Mouse (Mus musculus) liver, postnatal 0 days (tissue): Measurements from ENCODE around the gene Fggy. TPM values are rescaled to one million over a fixed set of nuclear protein-coding genes. Genes with fewer than 3 reads are reported as not detected.

Experiments used
- ATAC-seq: fragments of 200-750 bp; cut with Nextera tagmentation; 2 replicates; pipeline ENCODE4 v1.8.0; 2017; ENCODE audit warnings: mild to moderate bottlenecking, moderate library complexity
- DNase-seq: peaks from one replicate; pipeline ENCODE4 v3.0.0-alpha.2; 2016
- H3K27ac ChIP-seq: fragments of 300-500 bp; sonication (generic); 2 replicates; pipeline ENCODE4 v1.5.1; 2014; ENCODE audit warnings: antibody characterized with exemption, moderate library complexity, mild to moderate bottlenecking, low read depth
- H3K27me3 ChIP-seq: fragments of 300-500 bp; sonication (generic); 2 replicates; pipeline ENCODE4 v1.6.1; 2014; ENCODE audit warnings: low read length, control low read depth, mixed read lengths; ENCODE audit not compliant: insufficient read depth
- H3K36me3 ChIP-seq: fragments of 300-500 bp; sonication (generic); replicated peaks from 2 replicates; pipeline ENCODE4 v1.6.1; 2014; ENCODE audit warnings: mild to moderate bottlenecking, control low read depth, low read length, moderate library complexity, mixed read lengths; ENCODE audit not compliant: insufficient read depth
- H3K4me1 ChIP-seq: fragments of 300-500 bp; sonication (generic); 2 replicates; pipeline ENCODE4 v1.6.1; 2014; ENCODE audit warnings: antibody characterized with exemption, mild to moderate bottlenecking, control low read depth; ENCODE audit not compliant: insufficient read depth
- H3K4me2 ChIP-seq: fragments of 300-500 bp; sonication (generic); 2 replicates; pipeline ENCODE4 v1.6.1; 2014; ENCODE audit warnings: low read depth, mild to moderate bottlenecking, low read length, moderate library complexity, mixed read lengths
- H3K4me3 ChIP-seq: fragments of 300-500 bp; sonication (generic); 2 replicates; pipeline ENCODE4 v1.5.1; 2014; ENCODE audit warnings: low read depth, low read length
- H3K9ac ChIP-seq: fragments of 300-500 bp; sonication (generic); replicated peaks from 2 replicates; pipeline ENCODE4 v1.6.1; 2014; ENCODE audit warnings: mild to moderate bottlenecking, moderate library complexity
- H3K9me3 ChIP-seq: fragments of 300-500 bp; sonication (generic); 2 replicates; pipeline ENCODE4 v1.6.1; 2016; ENCODE audit warnings: mild to moderate bottlenecking, control low read depth, low read length, mixed read lengths
- CTCF ChIP-seq: sonication (generic); IDR thresholded peaks from 2 replicates; pipeline ENCODE4 v1.5.1; 2016; ENCODE audit warnings: antibody characterized with exemption, low read depth
- EP300 ChIP-seq: IDR thresholded peaks from 2 replicates; pipeline ENCODE4 v1.6.1; 2016; ENCODE audit warnings: antibody characterized with exemption, low read depth, mild to moderate bottlenecking
- WGBS: fragments of 180-500 bp; shearing (Covaris S2); extraction: QIAGEN DNeasy Blood & Tissue Kit; methylation state at CpG from one replicate; pipeline ENCODE4 v1.1.7; 2014; ENCODE audit not compliant: insufficient replicate concordance; 5-methylcytosine and 5-hydroxymethylcytosine counted together
- polyA plus RNA-seq: library from polyadenylated mRNA; unstranded; fragments of >200 nt; fragmentation: Nextera tagmentation; extraction: Ambion mirVana; gene quantifications from 2 replicates; pipeline ENCODE4 v1.2.1, GENCODE M21; 2015

The Fggy gene
- polyA plus RNA-seq, 1 experiment from 2014 or later = 45.4 TPM

DNA sequence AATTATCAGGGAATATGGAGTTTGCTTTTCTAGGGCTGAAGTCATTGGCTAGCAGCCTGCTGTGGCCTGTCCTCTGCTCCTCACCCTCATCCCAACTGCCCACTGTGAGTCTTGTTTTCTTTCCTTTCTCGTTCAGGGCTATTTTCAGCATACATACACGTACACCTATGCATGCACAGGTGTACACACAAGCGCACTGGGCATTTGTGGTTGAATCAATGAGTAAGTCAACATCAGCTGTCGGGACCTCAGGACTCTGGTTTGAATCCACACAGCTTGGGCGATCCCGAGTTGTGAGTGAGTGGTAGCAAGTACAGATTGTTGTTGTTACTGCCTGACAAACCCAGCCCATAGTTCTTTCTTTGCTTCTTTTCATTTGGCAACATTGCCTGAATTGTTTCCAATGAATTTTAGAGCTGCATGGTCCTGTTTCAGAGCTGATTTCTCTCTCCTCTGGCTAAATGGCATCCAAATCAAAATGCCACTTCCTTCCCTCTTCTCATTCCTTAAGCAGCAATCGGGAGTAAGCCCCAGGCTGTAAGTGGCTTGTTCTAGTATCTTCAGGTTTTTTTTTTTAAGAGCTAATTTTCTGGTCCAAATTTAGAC is 109.1 kb downstream of the Fggy start:
- Histone ChIP-seq H3K4me3 (no peak overlapping the region), H3K4me2 (no peak overlapping the region), H3K27me3 (no peaks in the 10 kb centered on the region), H3K4me1 (no peaks in the 10 kb centered on the region), H3K27ac (no peak overlapping the region), H3K9ac (no peak overlapping the region), H3K36me3 (no peaks in the 10 kb centered on the region), H3K9me3 (no peaks in the 10 kb centered on the region)
- no peak for TF ChIP-seq CTCF
- no peak for TF ChIP-seq EP300
- WGBS = 51% methylated on average over 7 of the region's 7 CpGs
- ATAC-seq = no peak
- no peak for DNase-seq

DNA sequence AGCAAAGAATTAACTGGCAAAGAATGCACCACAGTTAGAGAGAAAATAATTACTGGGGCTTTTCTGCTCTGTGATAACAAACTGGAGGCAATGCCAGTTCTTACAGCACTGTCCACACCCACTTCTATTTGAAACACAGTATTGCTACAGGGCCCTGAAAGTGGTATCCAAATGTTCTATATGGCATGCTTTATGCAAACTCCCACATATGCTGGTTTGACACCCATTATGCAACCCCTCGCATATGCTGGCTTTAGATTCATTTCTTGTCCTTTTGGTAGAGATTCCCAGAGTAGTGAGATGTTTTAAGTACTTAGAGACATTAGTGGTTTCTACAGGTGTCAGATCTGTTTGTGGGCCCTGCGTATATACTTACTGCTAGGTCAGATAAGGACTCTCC is 109.6 kb downstream of the Fggy start:
- WGBS = 84% methylated on average over 2 of the region's 2 CpGs
- DNase-seq (no peak), ATAC-seq (no peak)
- no peak for TF ChIP-seq EP300
- TF ChIP-seq CTCF = no peak
- no peak overlapping the region for H3K9ac ChIP-seq
- no peak overlapping the region for H3K27ac ChIP-seq
- no peak overlapping the region for H3K4me3 ChIP-seq
- no peak overlapping the region for H3K4me2 ChIP-seq
- no peaks in the 10 kb centered on the region for H3K9me3 ChIP-seq
- no peaks in the 10 kb centered on the region for H3K27me3 ChIP-seq
- H3K36me3 ChIP-seq = no peaks in the 10 kb centered on the region
- no peaks in the 10 kb centered on the region for H3K4me1 ChIP-seq

DNA sequence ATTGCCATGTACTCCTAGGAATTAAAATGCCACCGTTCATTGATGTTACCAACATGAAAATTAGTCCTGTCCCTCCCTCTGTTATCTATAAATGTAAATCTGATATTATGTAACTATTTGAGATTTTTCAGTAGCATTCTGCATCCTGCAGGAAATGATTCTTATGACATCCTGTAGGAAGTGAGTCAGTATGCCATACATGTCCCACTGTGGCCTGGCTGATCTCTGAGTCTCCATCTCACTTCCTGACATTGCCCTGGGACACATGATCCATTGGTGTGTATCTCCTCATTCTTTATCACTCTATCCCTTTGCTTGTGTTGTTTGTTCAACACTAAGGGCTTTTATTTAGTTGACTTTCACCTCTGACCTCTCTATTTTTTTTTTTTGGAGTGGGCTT is 110.3 kb downstream of the Fggy start:
- Histone ChIP-seq H3K4me3 (no peak overlapping the region), H3K36me3 (no peaks in the 10 kb centered on the region), H3K27ac (no peak overlapping the region), H3K9ac (no peak overlapping the region), H3K4me2 (no peak overlapping the region), H3K4me1 (no peaks in the 10 kb centered on the region), H3K9me3 (no peaks in the 10 kb centered on the region), H3K27me3 (no peaks in the 10 kb centered on the region)
- TF ChIP-seq EP300 (peak; percentile 36; the same call in 1 of the 2 replicates), CTCF (no peak)
- DNase-seq (no peak), ATAC-seq (no peak)
- 69% methylated on average over 1 of the region's 1 CpGs for WGBS

DNA sequence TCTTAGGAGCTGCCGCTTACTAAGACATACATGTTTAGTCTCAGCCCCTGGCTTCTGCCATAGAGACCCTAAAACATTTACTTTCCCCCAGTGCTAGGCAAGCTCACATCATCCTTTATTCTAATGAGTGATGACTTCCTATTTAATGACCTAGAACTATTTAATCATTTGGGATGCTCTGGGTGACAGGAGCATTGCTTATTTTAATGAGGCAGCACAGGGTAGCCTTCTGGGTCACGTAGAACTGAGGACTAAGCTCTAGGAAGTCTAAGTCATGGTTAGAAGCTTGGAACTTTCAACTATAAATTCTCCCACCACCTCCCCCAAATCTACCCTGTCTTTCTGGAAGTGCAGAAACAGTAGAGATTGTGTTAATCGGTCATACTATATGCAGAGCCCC is 111.2 kb downstream of the Fggy start:
- Histone ChIP-seq H3K4me3 (no peak overlapping the region), H3K36me3 (no peaks in the 10 kb centered on the region), H3K4me2 (no peak overlapping the region), H3K9ac (no peak overlapping the region), H3K27ac (no peak overlapping the region), H3K9me3 (no peaks in the 10 kb centered on the region), H3K4me1 (no peaks in the 10 kb centered on the region), H3K27me3 (no peaks in the 10 kb centered on the region)
- no peak for TF ChIP-seq EP300
- no peak for TF ChIP-seq CTCF
- ATAC-seq (no peak), DNase-seq (no peak)
- WGBS = 83% methylated on average over 3 of the region's 3 CpGs

DNA sequence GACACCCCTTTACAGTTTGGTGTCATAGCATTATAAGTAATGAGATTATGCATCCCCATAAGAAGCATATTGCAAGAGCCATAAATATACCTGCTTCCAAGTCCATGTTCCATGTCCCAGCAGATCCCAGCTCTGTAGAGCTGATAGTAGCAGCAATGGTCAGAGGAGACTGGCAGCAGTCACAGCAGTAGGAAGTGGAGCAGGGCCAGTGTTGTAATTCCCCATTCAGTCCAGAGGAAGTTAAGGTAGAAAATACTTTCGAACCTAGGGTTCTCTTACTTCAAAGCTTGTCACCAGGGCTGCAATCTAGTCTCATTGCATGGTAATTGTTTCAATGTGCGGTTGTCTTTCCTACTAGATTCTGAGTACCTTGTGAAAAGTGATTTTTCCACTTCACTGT is 112.0 kb downstream of the Fggy start:
- ATAC-seq = no peak
- Histone ChIP-seq H3K27ac (no peak overlapping the region), H3K9me3 (no peaks in the 10 kb centered on the region), H3K27me3 (no peaks in the 10 kb centered on the region), H3K4me3 (no peak overlapping the region), H3K36me3 (no peaks in the 10 kb centered on the region), H3K9ac (no peak overlapping the region), H3K4me1 (no peaks in the 10 kb centered on the region), H3K4me2 (no peak overlapping the region)
- no peak for DNase-seq
- TF ChIP-seq CTCF = no peak
- TF ChIP-seq EP300 = no peak
- 59% methylated on average over 2 of the region's 2 CpGs for WGBS

DNA sequence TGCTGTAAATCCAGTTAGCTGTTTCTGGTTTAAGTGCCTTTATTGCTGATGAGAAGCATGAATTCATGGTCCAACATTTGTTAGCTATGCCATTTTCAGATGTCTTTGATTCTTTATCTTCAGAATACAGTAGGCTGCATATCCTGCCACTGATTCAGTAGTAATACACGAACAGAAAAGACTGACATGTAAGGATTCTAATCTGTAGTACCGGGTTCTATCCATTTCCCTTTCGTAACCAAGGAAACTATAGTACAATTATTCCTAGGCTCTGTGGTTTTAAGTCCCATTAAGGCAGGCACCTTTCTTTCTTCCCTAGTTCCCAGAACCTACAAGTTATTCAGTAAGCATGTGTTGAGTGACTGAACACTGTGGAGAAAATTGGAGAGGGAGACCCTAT is 113.3 kb downstream of the Fggy start:
- no peaks in the 10 kb centered on the region for H3K27me3 ChIP-seq
- no peak for DNase-seq
- no peaks in the 10 kb centered on the region for H3K9me3 ChIP-seq
- TF ChIP-seq EP300 (no peak), CTCF (no peak)
- no peak overlapping the region for H3K9ac ChIP-seq
- H3K27ac ChIP-seq = no peak overlapping the region
- H3K4me2 ChIP-seq = no peak overlapping the region
- H3K4me1 ChIP-seq = no peaks in the 10 kb centered on the region
- 48% methylated on average over 3 of the region's 3 CpGs for WGBS
- ATAC-seq = no peak
- no peak overlapping the region for H3K4me3 ChIP-seq
- H3K36me3 ChIP-seq = no peaks in the 10 kb centered on the region

DNA sequence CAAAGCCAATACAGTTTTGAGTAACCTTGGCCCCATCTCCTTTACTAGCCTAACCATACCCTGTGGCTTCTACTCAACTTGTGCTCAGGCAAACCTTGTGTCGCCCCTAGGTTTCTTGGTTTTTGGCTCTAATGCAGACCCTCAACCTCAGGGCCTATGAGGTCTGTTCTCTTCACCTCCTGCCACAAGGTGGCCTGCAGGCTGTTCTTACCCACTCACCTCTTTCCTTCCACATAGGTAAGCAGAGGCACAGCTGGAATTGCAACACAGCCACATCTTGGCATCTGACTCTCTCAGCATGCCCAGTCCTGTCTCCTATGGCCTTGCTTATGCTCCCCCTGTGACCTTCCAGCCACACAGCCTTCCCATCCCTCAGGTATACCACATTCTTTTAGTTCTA is 114.7 kb downstream of the Fggy start:
- no peaks in the 10 kb centered on the region for H3K27me3 ChIP-seq
- H3K4me3 ChIP-seq = no peak overlapping the region
- no peak for DNase-seq
- no peaks in the 10 kb centered on the region for H3K4me1 ChIP-seq
- ATAC-seq = no peak
- H3K9ac ChIP-seq = no peak overlapping the region
- H3K4me2 ChIP-seq = no peak overlapping the region
- H3K9me3 ChIP-seq = no peaks in the 10 kb centered on the region
- WGBS = 59% methylated on average over 1 of the region's 1 CpGs
- H3K27ac ChIP-seq = no peak overlapping the region
- TF ChIP-seq EP300 = no peak
- TF ChIP-seq CTCF = no peak
- H3K36me3 ChIP-seq = no peaks in the 10 kb centered on the region
